Mouse (Mus musculus): ENCODE results near the gene Aspscr1. TPM values are rescaled to one million over a fixed set of nuclear protein-coding genes. Genes with fewer than 3 reads are reported as not detected.

Aspscr1 gene
- polyA plus RNA-seq, 1 experiment: 65.9 TPM

DNA sequence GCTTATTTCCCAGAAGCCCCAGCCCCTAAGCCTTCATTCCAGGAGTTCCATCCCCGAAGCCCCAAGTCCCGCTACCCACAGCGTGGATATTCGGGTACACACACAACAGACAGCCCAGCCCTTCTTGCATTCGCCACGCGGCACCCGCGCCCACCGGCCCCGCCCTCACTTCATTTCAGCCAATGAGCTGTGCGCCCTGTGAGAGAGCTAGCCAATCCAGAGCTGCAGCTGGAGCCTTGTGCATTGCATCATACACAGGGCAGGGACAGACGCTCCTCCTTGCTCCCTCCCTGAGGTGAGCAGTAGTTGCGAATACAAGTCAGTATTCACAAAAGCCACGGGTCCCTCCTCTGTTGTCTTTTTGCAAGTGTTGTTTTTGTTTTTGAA is 29.2 kb upstream of the Aspscr1 start, which contains the start of gene Pycr1:
Gene Pycr1, minus strand, starts transcription at position 169 of the 387 bp plus-strand sequence.
- TF ChIP-seq E2F4 (IDR thresholded peaks at IDR 0.05; ENCODE audit: insufficient read depth) (no peak), TCF3 (IDR thresholded peaks at IDR 0.05; ENCODE audit: insufficient read length, low read depth) (no peak), CEBPB (IDR thresholded peaks at IDR 0.05; ENCODE audit: insufficient read depth, poor library complexity, severe bottlenecking) (peak; percentile 96), POLR2AphosphoS2 (IDR thresholded peaks at IDR 0.05; ENCODE audit: insufficient read length, low read depth) (peak; percentile 92), REST (IDR thresholded peaks at IDR 0.05; ENCODE audit: insufficient read depth, insufficient read length) (no peak), MYOG (IDR thresholded peaks at IDR 0.05; ENCODE audit: control insufficient read depth in 1 of 3, insufficient read depth in 1 of 3, insufficient read length in 2 of 3, low read depth in 2 of 3) (no peak), SRF (IDR thresholded peaks at IDR 0.05; ENCODE audit: control insufficient read depth, insufficient read length, low read depth) (no peak), USF1 (IDR thresholded peaks at IDR 0.05; ENCODE audit: low read depth) (no peak), MAX (IDR thresholded peaks at IDR 0.05; ENCODE audit: low read depth) (no peak), POLR2A (IDR thresholded peaks at IDR 0.05; ENCODE audit: insufficient read length, low read depth) (peak; percentile 93)
- peak within 1 kb of the TSS; percentile 97 for H3K4me2 ChIP-seq (ENCODE audit: low read depth)
- no peaks in the 10 kb centered on the region for H3K79me2 ChIP-seq (ENCODE audit: control insufficient read depth, insufficient read depth)

DNA sequence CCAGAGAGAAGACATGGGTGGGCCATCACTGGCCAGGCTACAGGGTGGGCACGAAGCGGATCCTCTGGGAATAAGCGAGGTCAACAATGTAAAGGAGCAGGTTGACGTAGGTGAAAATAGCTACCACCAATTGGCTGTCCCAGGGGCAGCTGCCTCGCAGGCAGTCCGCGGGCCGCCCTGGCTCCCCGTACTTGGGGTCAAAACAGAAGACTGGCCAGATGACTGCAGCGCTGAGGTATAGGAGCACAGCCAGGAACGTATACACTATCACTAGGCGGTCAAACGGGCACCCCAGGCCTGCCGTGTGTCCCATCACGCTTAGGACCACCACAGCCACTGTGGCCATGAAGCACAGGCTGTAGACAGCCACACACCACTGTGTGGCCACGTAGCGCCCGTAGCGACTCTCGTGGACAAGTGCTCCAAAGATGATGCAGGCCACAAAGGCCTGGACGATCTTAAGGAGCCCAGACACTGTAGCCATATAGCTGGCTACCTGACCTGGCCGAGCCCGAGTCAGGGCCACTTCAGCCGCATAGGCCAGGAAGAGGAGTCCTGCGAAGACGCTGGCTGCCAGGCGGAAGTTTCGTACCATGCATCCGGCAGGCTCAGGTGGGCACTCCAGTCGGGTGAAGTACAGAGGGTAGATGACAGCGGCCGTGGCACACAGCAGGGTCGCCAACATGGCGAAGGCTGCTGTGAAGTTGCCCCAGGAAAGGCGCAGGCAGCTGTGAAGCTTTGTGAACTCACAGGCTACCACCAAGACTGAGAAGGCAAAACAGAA is 25.5 kb upstream of the Aspscr1 start:
- Histone ChIP-seq H3K27me3 (ENCODE audit: control insufficient read depth, insufficient read depth, insufficient read length) (no peaks in the 10 kb centered on the region), H3ac (ENCODE audit: control insufficient read depth, insufficient read length) (no peak overlapping the region), H3K4me2 (ENCODE audit: low read depth) (peak overlapping the region; percentile 71), H3K79me2 (ENCODE audit: control insufficient read depth, insufficient read depth) (no peaks in the 10 kb centered on the region), H3K36me3 (ENCODE audit: control insufficient read depth, insufficient read depth) (no peaks in the 10 kb centered on the region), H3K4me3 (peak overlapping the region; percentile 7)
- TF ChIP-seq REST (IDR thresholded peaks at IDR 0.05; ENCODE audit: insufficient read depth, insufficient read length) (no peak), MYOG (IDR thresholded peaks at IDR 0.05; ENCODE audit: control insufficient read depth in 1 of 3, insufficient read depth in 1 of 3, insufficient read length in 2 of 3, low read depth in 2 of 3) (no peak), POLR2AphosphoS2 (IDR thresholded peaks at IDR 0.05; ENCODE audit: insufficient read length, low read depth) (no peak), TCF12 (IDR thresholded peaks at IDR 0.05; ENCODE audit: insufficient read depth, poor library complexity, severe bottlenecking) (no peak), MYOD1 (IDR thresholded peaks at IDR 0.05; ENCODE audit: control insufficient read depth in 1 of 3, insufficient read length in 2 of 3, low read depth in 2 of 3) (no peak), USF1 (IDR thresholded peaks at IDR 0.05; ENCODE audit: low read depth) (no peak), TCF3 (IDR thresholded peaks at IDR 0.05; ENCODE audit: insufficient read length, low read depth) (no peak), POLR2A (IDR thresholded peaks at IDR 0.05; ENCODE audit: insufficient read length, low read depth) (no peak), E2F4 (IDR thresholded peaks at IDR 0.05; ENCODE audit: insufficient read depth) (no peak), SRF (IDR thresholded peaks at IDR 0.05; ENCODE audit: control insufficient read depth, insufficient read length, low read depth) (no peak), CEBPB (IDR thresholded peaks at IDR 0.05; ENCODE audit: insufficient read depth, poor library complexity, severe bottlenecking) (no peak), MAX (IDR thresholded peaks at IDR 0.05; ENCODE audit: low read depth) (no peak)

More for the DNA sequence above, 29.2 kb upstream of the Aspscr1 start, which contains the start of gene Pycr1:
- Histone ChIP-seq H3K4me3 (peak within 1 kb of the TSS; percentile 48), H3ac (ENCODE audit: control insufficient read depth, insufficient read length) (peak within 1 kb of the TSS; percentile 19), H3K27me3 (ENCODE audit: control insufficient read depth, insufficient read depth, insufficient read length) (no peaks in the 10 kb centered on the region), H3K36me3 (ENCODE audit: control insufficient read depth, insufficient read depth) (no peaks in the 10 kb centered on the region)

DNA sequence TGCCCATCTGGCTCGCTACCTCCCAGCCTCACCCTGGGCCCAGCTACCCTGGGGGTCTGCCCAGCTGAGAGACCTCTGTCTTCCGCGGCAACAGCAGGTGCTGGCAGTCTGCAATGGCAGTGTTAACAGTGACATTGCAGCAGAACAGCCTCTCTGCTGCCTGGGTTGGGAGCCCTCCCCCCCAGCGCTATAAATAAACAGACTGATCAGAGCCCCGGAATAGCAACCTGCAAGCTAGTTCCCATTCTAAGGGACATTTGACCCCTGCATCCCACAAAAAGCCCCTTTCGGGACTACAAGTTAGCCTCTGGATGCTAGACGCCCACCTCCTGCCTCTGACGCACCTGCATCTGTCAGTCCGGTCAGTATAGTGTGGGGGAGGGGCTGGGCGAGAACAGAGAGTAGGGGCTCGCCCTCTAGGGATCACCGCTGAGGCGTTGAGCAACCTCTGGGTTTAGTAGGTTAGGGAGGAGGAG is 24.7 kb upstream of the Aspscr1 start, which contains the start of gene Myadml2:
Gene Myadml2, minus strand, starts transcription at position 158 of the 476 bp plus-strand sequence.
- TF ChIP-seq MYOG (IDR thresholded peaks at IDR 0.05; ENCODE audit: control insufficient read depth in 1 of 3, insufficient read depth in 1 of 3, insufficient read length in 2 of 3, low read depth in 2 of 3): peak in 1 of 3 experiments; percentile 63
- TF ChIP-seq MYOD1 (IDR thresholded peaks at IDR 0.05; ENCODE audit: control insufficient read depth in 1 of 3, insufficient read length in 2 of 3, low read depth in 2 of 3): peak; percentile 16 to 91 (median 79)
- no peak for TF ChIP-seq TCF12 (IDR thresholded peaks at IDR 0.05; ENCODE audit: insufficient read depth, poor library complexity, severe bottlenecking)
- Histone ChIP-seq H3K79me2 (ENCODE audit: control insufficient read depth, insufficient read depth) (no peaks in the 10 kb centered on the region), H3ac (ENCODE audit: control insufficient read depth, insufficient read length) (no peak within 1 kb of the TSS), H3K27me3 (ENCODE audit: control insufficient read depth, insufficient read depth, insufficient read length) (no peaks in the 10 kb centered on the region), H3K36me3 (ENCODE audit: control insufficient read depth, insufficient read depth) (no peaks in the 10 kb centered on the region), H3K4me2 (ENCODE audit: low read depth) (peak within 1 kb of the TSS; percentile 71), H3K4me3 (peak within 1 kb of the TSS; percentile 7)

DNA sequence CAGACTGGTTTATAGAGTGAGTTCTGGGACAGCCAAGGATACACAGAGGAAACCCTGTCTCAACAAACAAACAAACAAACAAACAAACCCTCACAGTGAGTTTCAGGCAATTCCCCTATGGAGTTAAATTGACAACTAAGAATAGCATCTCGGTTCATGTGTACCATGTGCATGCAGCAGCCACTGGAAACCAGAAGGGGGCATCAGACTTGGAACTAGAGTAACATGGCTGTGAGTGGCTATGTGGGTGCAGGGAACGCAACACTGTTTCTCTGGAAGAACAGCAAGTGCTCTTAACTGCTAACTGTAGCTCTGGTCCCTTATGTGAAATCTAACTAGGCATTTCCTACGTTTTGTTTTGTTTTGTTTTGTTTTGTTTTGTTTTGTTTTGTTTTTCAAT is 20.9 kb upstream of the Aspscr1 start:
- Histone ChIP-seq H3K36me3 (ENCODE audit: control insufficient read depth, insufficient read depth) (no peaks in the 10 kb centered on the region), H3ac (ENCODE audit: control insufficient read depth, insufficient read length) (no peak overlapping the region), H3K79me2 (ENCODE audit: control insufficient read depth, insufficient read depth) (no peaks in the 10 kb centered on the region), H3K27me3 (ENCODE audit: control insufficient read depth, insufficient read depth, insufficient read length) (peaks cover 17% of the 10 kb centered on the region), H3K4me2 (ENCODE audit: low read depth) (no peak overlapping the region), H3K4me3 (no peak overlapping the region)
- TF ChIP-seq CEBPB (IDR thresholded peaks at IDR 0.05; ENCODE audit: insufficient read depth, poor library complexity, severe bottlenecking) (no peak), MAX (IDR thresholded peaks at IDR 0.05; ENCODE audit: low read depth) (no peak), POLR2AphosphoS2 (IDR thresholded peaks at IDR 0.05; ENCODE audit: insufficient read length, low read depth) (no peak), TCF3 (IDR thresholded peaks at IDR 0.05; ENCODE audit: insufficient read length, low read depth) (no peak), E2F4 (IDR thresholded peaks at IDR 0.05; ENCODE audit: insufficient read depth) (no peak), POLR2A (IDR thresholded peaks at IDR 0.05; ENCODE audit: insufficient read length, low read depth) (no peak), TCF12 (IDR thresholded peaks at IDR 0.05; ENCODE audit: insufficient read depth, poor library complexity, severe bottlenecking) (no peak), USF1 (IDR thresholded peaks at IDR 0.05; ENCODE audit: low read depth) (no peak), MYOG (IDR thresholded peaks at IDR 0.05; ENCODE audit: control insufficient read depth in 1 of 3, insufficient read depth in 1 of 3, insufficient read length in 2 of 3, low read depth in 2 of 3) (no peak), SRF (IDR thresholded peaks at IDR 0.05; ENCODE audit: control insufficient read depth, insufficient read length, low read depth) (no peak), MYOD1 (IDR thresholded peaks at IDR 0.05; ENCODE audit: control insufficient read depth in 1 of 3, insufficient read length in 2 of 3, low read depth in 2 of 3) (no peak), REST (IDR thresholded peaks at IDR 0.05; ENCODE audit: insufficient read depth, insufficient read length) (no peak)

All from myocyte (in vitro differentiated cells).